Mouse (Mus musculus): ENCODE results near the gene Akap6. TPM values are rescaled to one million over a fixed set of nuclear protein-coding genes. Genes with fewer than 3 reads are reported as not detected.

Gene Akap6
- total and polyA plus RNA-seq, 3 experiments, result not detected

GRCm38 (mm10) chr12:52939324-52939946 is 240.3 kb downstream of the Akap6 start:
- no peak overlapping the region for H3K4me3 ChIP-seq (ENCODE audit: control insufficient read depth in 1 of 2, insufficient read depth in 1 of 2, low read depth in 2 of 2, low read length in 2 of 2)
- H3K27me3 ChIP-seq (ENCODE audit: control insufficient read depth in 1 of 2, insufficient read depth in 2 of 2, low read length in 2 of 2), result no peaks in the 10 kb centered on the region
- no peaks in the 10 kb centered on the region for H3K79me2 ChIP-seq (ENCODE audit: control insufficient read depth, insufficient read depth, low read length, poor library complexity)
- H3K9ac ChIP-seq (ENCODE audit: control insufficient read depth, low read depth, low read length, poor library complexity, severe bottlenecking), result no peak overlapping the region
- H3K4me1 ChIP-seq (ENCODE audit: control insufficient read depth in 1 of 2, insufficient read depth in 2 of 2, low read length in 2 of 2), result no peaks in the 10 kb centered on the region
- no peak overlapping the region for H3K27ac ChIP-seq (ENCODE audit: control insufficient read depth, low read depth, low read length)
- TF ChIP-seq POLR2A (IDR thresholded peaks at IDR 0.05; ENCODE audit: control insufficient read depth in 1 of 2, insufficient read depth in 1 of 2, low read depth in 1 of 2, low read length in 2 of 2, poor library complexity in 1 of 2) (no peak), UBTF (IDR thresholded peaks at IDR 0.05; ENCODE audit: borderline replicate concordance, insufficient read depth, low read depth, low read length) (no peak), E2F4 (IDR thresholded peaks at IDR 0.05; ENCODE audit: borderline replicate concordance, low read depth, low read length) (no peak), USF1 (IDR thresholded peaks at IDR 0.05; ENCODE audit: low read depth, low read length) (no peak), POLR2AphosphoS5 (IDR thresholded peaks at IDR 0.05; ENCODE audit: borderline replicate concordance, low read depth, low read length) (no peak), ZNF384 (IDR thresholded peaks at IDR 0.05; ENCODE audit: low read depth, low read length) (no peak), MEF2A (IDR thresholded peaks at IDR 0.05; ENCODE audit: extremely low read depth, insufficient replicate concordance, low read depth, low read length, poor library complexity, severe bottlenecking) (no peak)
- no peaks in the 10 kb centered on the region for H3K36me3 ChIP-seq (ENCODE audit: control insufficient read depth in 1 of 2, insufficient read depth in 2 of 2, low read length in 2 of 2)
- no peaks in the 10 kb centered on the region for H3K9me3 ChIP-seq (replicated peaks; ENCODE audit: insufficient read depth, low read length)
- no peak for DNase-seq (ENCODE audit: low read depth, low spot score)

DNA sequence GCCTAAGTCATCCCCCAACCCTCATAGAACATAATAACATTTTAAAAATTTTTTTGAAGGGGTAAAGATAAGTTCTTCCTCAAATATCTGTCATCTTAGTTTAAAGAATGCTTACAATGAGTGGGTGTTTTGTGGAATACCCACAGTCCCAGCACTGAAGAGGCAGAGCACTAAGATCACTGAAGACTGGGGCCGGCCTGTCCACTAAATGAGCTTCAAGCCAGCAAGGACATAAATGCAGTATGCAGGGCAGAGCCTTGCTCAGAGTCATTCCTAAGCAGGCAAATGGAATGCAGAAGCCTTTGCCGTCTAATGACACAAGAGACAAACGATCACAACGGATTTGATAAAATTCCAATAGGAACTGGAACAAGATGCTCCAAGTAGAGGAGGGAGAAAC is 242.8 kb downstream of the Akap6 start:
- no peak for DNase-seq (ENCODE audit: low read depth, low spot score)
- TF ChIP-seq ZNF384 (IDR thresholded peaks at IDR 0.05; ENCODE audit: low read depth, low read length) (no peak), USF2 (IDR thresholded peaks at IDR 0.05; ENCODE audit: borderline replicate concordance in 1 of 2, insufficient read depth in 1 of 2, low read depth in 1 of 2, low read length in 2 of 2) (no peak), MYC (IDR thresholded peaks at IDR 0.05; ENCODE audit: low read depth, low read length) (no peak)
- Histone ChIP-seq H3K4me1 (ENCODE audit: control insufficient read depth in 1 of 2, insufficient read depth in 2 of 2, low read length in 2 of 2) (no peaks in the 10 kb centered on the region), H3K4me3 (ENCODE audit: control insufficient read depth in 1 of 2, insufficient read depth in 1 of 2, low read depth in 2 of 2, low read length in 2 of 2) (no peak overlapping the region), H3K9ac (ENCODE audit: control insufficient read depth, low read depth, low read length, poor library complexity, severe bottlenecking) (no peak overlapping the region), H3K79me2 (ENCODE audit: control insufficient read depth, insufficient read depth, low read length, poor library complexity) (no peaks in the 10 kb centered on the region), H3K9me3 (replicated peaks; ENCODE audit: insufficient read depth, low read length) (no peaks in the 10 kb centered on the region), H3K27ac (ENCODE audit: control insufficient read depth, low read depth, low read length) (no peak overlapping the region), H3K27me3 (ENCODE audit: control insufficient read depth in 1 of 2, insufficient read depth in 2 of 2, low read length in 2 of 2) (no peaks in the 10 kb centered on the region), H3K36me3 (ENCODE audit: control insufficient read depth in 1 of 2, insufficient read depth in 2 of 2, low read length in 2 of 2) (no peaks in the 10 kb centered on the region)

GRCm38 (mm10) chr12:52944274-52944673 is 245.1 kb downstream of the Akap6 start:
- H3K27ac ChIP-seq (ENCODE audit: control insufficient read depth, low read depth, low read length), result no peak overlapping the region
- no peak for DNase-seq (ENCODE audit: low read depth, low spot score)
- no peak overlapping the region for H3K9ac ChIP-seq (ENCODE audit: control insufficient read depth, low read depth, low read length, poor library complexity, severe bottlenecking)
- no peaks in the 10 kb centered on the region for H3K9me3 ChIP-seq (replicated peaks; ENCODE audit: insufficient read depth, low read length)
- H3K79me2 ChIP-seq (ENCODE audit: control insufficient read depth, insufficient read depth, low read length, poor library complexity), result no peaks in the 10 kb centered on the region
- H3K27me3 ChIP-seq (ENCODE audit: control insufficient read depth in 1 of 2, insufficient read depth in 2 of 2, low read length in 2 of 2), result 0 out of 4 replicates have a peak, but pooled peaks cover 0 to 2% of the 10 kb centered on the region in 2 experiments
- TF ChIP-seq CHD1 (IDR thresholded peaks at IDR 0.05; ENCODE audit: low read depth, low read length) (no peak), RAD21 (IDR thresholded peaks at IDR 0.05; ENCODE audit: low read depth, low read length) (no peak), ZC3H11A (IDR thresholded peaks at IDR 0.05; ENCODE audit: low read depth, low read length) (no peak), CHD2 (IDR thresholded peaks at IDR 0.05; ENCODE audit: low read length) (no peak), HCFC1 (IDR thresholded peaks at IDR 0.05; ENCODE audit: low read depth, low read length) (no peak), POLR2A (IDR thresholded peaks at IDR 0.05; ENCODE audit: control insufficient read depth in 1 of 2, insufficient read depth in 1 of 2, low read depth in 1 of 2, low read length in 2 of 2, poor library complexity in 1 of 2) (no peak), ZMIZ1 (IDR thresholded peaks at IDR 0.05; ENCODE audit: low read depth, low read length) (no peak), MXI1 (IDR thresholded peaks at IDR 0.05; ENCODE audit: low read depth, low read length) (no peak)
- H3K4me1 ChIP-seq (ENCODE audit: control insufficient read depth in 1 of 2, insufficient read depth in 2 of 2, low read length in 2 of 2), result no peaks in the 10 kb centered on the region
- H3K4me3 ChIP-seq (ENCODE audit: control insufficient read depth in 1 of 2, insufficient read depth in 1 of 2, low read depth in 2 of 2, low read length in 2 of 2), result no peak overlapping the region
- no peaks in the 10 kb centered on the region for H3K36me3 ChIP-seq (ENCODE audit: control insufficient read depth in 1 of 2, insufficient read depth in 2 of 2, low read length in 2 of 2)
